Mouse (Mus musculus) layer of hippocampus, adult 9-11 months (tissue): ENCODE results near the gene Phtf1.

Experiments used
- DNase-seq: peaks from one replicate; pipeline ENCODE4 v3.0.0; 2022

Gene Phtf1

DNA sequence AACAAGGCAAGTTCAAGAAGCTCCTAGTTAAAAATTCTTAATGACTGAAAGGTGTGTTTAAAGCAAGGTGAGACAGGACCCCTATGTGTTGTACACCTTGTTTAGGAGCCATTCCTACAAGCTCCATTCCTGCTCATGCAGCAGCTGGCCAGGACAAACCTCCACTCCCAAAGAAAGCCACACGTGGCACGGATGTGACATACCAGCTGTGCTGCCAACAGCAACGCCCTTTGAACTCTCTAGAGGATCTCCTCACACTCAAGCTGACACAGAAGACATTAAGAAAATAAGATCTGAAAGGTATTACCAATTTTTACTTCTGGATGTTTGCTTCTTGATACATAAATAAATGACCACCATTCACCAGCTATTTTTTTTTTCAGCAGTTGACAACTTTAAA lies 59.0 kb downstream of the Phtf1 start:
- DNase-seq, result no peak

DNA sequence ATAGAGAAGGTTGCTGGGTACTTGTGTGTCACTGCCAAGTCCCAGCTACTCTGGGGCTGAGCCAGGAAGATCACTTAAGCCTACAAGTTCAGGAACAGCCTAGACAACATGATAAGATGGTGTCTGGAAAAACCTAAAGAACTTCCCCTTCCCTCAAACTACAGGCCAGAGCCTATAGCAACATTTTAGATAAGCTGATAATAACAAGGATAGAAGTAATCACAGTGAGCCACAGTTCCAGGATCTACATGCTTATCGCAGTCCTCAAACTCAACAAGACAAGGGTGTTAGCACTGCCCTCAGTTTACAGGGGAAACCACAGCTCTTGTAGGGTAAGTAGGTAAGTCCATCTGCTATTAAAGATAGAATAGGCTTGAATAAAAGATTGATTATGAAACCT lies 64.2 kb downstream of the Phtf1 start:
- no peak for DNase-seq

DNA sequence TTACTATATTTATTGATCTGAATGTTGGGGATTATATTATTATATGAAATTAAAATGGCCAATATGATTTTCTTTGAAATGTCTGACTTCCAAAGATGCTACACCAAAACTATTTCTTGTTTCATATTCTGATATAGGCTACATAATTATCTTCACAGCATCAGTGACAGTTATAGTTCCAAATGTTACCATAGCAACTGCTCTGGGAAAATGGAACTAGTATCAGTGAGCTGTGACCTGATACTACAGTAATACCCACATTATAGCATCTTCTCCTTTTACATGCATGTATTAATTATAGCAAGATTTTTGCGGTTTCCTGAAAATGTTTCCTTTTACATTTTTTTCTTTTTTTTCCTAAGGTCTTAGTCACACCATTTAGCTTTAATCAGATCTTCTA lies 64.8 kb downstream of the Phtf1 start:
- DNase-seq, result no peak

DNA sequence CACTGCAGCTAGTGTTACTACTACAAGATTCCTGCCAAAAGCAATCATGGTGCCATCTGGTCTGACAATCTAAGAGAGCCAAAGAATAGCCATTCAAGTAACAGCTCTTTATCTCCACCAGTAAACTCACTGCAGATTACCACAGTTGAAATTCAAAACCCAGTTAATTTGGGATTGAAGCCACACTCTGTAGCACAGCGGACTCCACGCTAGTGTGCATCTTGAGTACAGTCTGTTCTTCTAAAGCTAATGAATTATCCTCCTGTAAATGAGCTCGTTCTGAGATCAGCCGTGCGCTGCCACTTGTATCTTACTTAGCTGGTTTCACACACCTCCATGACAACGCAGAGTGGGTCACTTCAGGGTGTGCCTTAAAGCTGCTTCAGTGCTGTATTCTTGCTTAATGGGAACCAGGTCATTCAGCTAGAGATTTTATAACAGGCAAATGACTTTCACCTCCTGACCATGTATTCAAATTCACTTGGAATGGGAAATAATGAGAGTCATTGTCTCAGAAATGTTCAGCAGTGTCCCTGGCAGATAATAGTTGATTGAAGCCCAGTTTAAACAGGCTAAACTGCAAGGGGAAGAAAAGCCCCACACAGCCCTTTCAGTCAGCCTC lies 91.2 kb downstream of the Phtf1 start:
- peak; percentile 73 for DNase-seq

DNA sequence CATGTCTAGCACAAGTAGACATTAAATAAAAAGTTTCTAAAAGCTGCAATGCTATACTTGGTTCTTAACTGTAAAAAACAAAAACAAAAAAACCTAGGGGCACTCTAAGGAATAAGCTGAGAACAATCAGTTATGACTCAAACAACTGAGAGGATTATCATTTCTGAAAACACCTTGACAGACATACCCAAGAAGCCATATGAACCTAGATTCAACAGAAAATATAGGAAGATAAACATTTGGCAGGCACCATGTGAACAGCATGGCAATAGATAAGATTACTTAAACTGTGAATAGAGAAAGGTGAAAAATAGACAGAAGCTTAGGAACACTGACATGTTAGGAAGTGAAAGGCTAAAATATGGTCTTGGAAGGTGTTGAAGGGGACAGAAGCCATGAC lies 101.5 kb downstream of the Phtf1 start:
- no peak for DNase-seq
